Mouse (Mus musculus) stomach, embryonic 15.5 days (tissue): ENCODE measurements at regions not wholly inside any gene's neighbourhood (a gene's known extent, or its start where the extent isn't known, plus 50 kb on each side); places are given as distances from the start of the nearest gene placed in this dataset.

Experiments used
- ATAC-seq: fragments of 200-750 bp; cut with Nextera tagmentation; 2 replicates; pipeline ENCODE4 v1.8.0; 2017; ENCODE audit warnings: low read depth, moderate number of reproducible peaks, moderate TSS enrichment; ENCODE audit not compliant: insufficient read depth, low FRiP score
- H3K27ac ChIP-seq: fragments of 300-500 bp; sonication (generic); 2 replicates; pipeline ENCODE4 v1.5.1; 2015; ENCODE audit warnings: mild to moderate bottlenecking, inconsistent platforms
- H3K27me3 ChIP-seq: fragments of 300-500 bp; sonication (generic); replicated peaks from 2 replicates; pipeline ENCODE4 v1.6.1; 2015; ENCODE audit warnings: inconsistent platforms
- H3K36me3 ChIP-seq: fragments of 300-500 bp; sonication (generic); 2 replicates; pipeline ENCODE4 v1.6.1; 2015; ENCODE audit warnings: inconsistent platforms
- H3K4me1 ChIP-seq: fragments of 300-500 bp; sonication (generic); 2 replicates; pipeline ENCODE4 v1.6.1; 2015; ENCODE audit warnings: inconsistent platforms
- H3K4me2 ChIP-seq: fragments of 300-500 bp; sonication (generic); 2 replicates; pipeline ENCODE4 v1.6.1; 2015; ENCODE audit warnings: mild to moderate bottlenecking, inconsistent platforms
- H3K4me3 ChIP-seq: fragments of 300-500 bp; sonication (generic); replicated peaks from 2 replicates; pipeline ENCODE4 v1.5.1; 2015; ENCODE audit warnings: inconsistent platforms
- H3K9ac ChIP-seq: fragments of 300-500 bp; sonication (generic); 2 replicates; pipeline ENCODE4 v1.6.1; 2015; ENCODE audit warnings: inconsistent platforms
- H3K9me3 ChIP-seq: fragments of 300-500 bp; sonication (generic); 2 replicates; pipeline ENCODE4 v1.6.1; 2016; ENCODE audit warnings: inconsistent platforms
- WGBS: fragments of 180-500 bp; shearing (Covaris S2); methylation state at CpG from one replicate; pipeline ENCODE4 v1.1.7; 2015; 5-methylcytosine and 5-hydroxymethylcytosine counted together

- Histone ChIP-seq H3K9ac (no peak overlapping the region), H3K4me3 (no peak overlapping the region), H3K4me1 (no peaks in the 10 kb centered on the region), H3K36me3 (no peaks in the 10 kb centered on the region), H3K4me2 (no peak overlapping the region), H3K9me3 (no peaks in the 10 kb centered on the region), H3K27ac (no peak overlapping the region), H3K27me3 (no peaks in the 10 kb centered on the region)
- ATAC-seq: no peak
- WGBS: 80% methylated on average over 2 of the region's 2 CpGs
Observed at GRCm38 (mm10) chr8:113250264-113250663, 385.1 kb upstream of the Mon1b start.

- Histone ChIP-seq H3K4me3 (no peak overlapping the region), H3K4me2 (no peak overlapping the region), H3K27me3 (no peaks in the 10 kb centered on the region), H3K27ac (no peak overlapping the region), H3K9ac (no peak overlapping the region), H3K4me1 (no peaks in the 10 kb centered on the region), H3K9me3 (no peaks in the 10 kb centered on the region), H3K36me3 (no peaks in the 10 kb centered on the region)
- WGBS: 39% methylated on average over 5 of the region's 5 CpGs
- ATAC-seq: no peak
Observed at GRCm38 (mm10) chr8:113254076-113254475, 381.3 kb upstream of the Mon1b start.

- 88% methylated on average over 1 of the region's 1 CpGs for WGBS
- Histone ChIP-seq H3K9me3 (no peaks in the 10 kb centered on the region), H3K27me3 (no peaks in the 10 kb centered on the region), H3K4me1 (no peaks in the 10 kb centered on the region), H3K27ac (no peak overlapping the region), H3K9ac (no peak overlapping the region), H3K4me3 (no peak overlapping the region), H3K36me3 (no peaks in the 10 kb centered on the region), H3K4me2 (no peak overlapping the region)
- ATAC-seq: no peak
Observed at GRCm38 (mm10) chr8:113259477-113259876, 375.9 kb upstream of the Mon1b start.

- 87% methylated on average over 3 of the region's 3 CpGs for WGBS
- no peak for ATAC-seq
- H3K4me2 ChIP-seq: no peak overlapping the region
Observed at GRCm38 (mm10) chr8:113263296-113263695, 372.1 kb upstream of the Mon1b start.

GRCm38 (mm10) chr8:113271262-113271661, 364.1 kb upstream of the Mon1b start:
- H3K9ac ChIP-seq: no peak overlapping the region
- no peak overlapping the region for H3K4me3 ChIP-seq
- H3K36me3 ChIP-seq: no peaks in the 10 kb centered on the region
- no peaks in the 10 kb centered on the region for H3K9me3 ChIP-seq
- no peak for ATAC-seq
- 85% methylated on average over 4 of the region's 4 CpGs for WGBS
- H3K4me1 ChIP-seq: no peaks in the 10 kb centered on the region
- no peak overlapping the region for H3K4me2 ChIP-seq
- no peaks in the 10 kb centered on the region for H3K27me3 ChIP-seq
- no peak overlapping the region for H3K27ac ChIP-seq

More at GRCm38 (mm10) chr8:113263296-113263695, 372.1 kb upstream of the Mon1b start:
- H3K4me3 ChIP-seq: no peak overlapping the region
- no peaks in the 10 kb centered on the region for H3K9me3 ChIP-seq
- no peak overlapping the region for H3K9ac ChIP-seq
- H3K36me3 ChIP-seq: no peaks in the 10 kb centered on the region
- no peak overlapping the region for H3K27ac ChIP-seq
- H3K4me1 ChIP-seq: no peaks in the 10 kb centered on the region
- H3K27me3 ChIP-seq: no peaks in the 10 kb centered on the region

- no peaks in the 10 kb centered on the region for H3K36me3 ChIP-seq
- no peak overlapping the region for H3K27ac ChIP-seq
- no peaks in the 10 kb centered on the region for H3K9me3 ChIP-seq
- no peak overlapping the region for H3K4me2 ChIP-seq
- 63% methylated on average over 4 of the region's 4 CpGs for WGBS
- no peak overlapping the region for H3K4me3 ChIP-seq
- no peaks in the 10 kb centered on the region for H3K4me1 ChIP-seq
- no peak overlapping the region for H3K9ac ChIP-seq
- no peak for ATAC-seq
- H3K27me3 ChIP-seq: no peaks in the 10 kb centered on the region
Observed at GRCm38 (mm10) chr8:113300273-113300843, 335.0 kb upstream of the Mon1b start.

GRCm38 (mm10) chr8:113303426-113303825, 332.0 kb upstream of the Mon1b start:
- Histone ChIP-seq H3K27ac (no peak overlapping the region), H3K27me3 (no peaks in the 10 kb centered on the region), H3K9ac (no peak overlapping the region), H3K4me2 (no peak overlapping the region), H3K4me3 (no peak overlapping the region), H3K9me3 (no peaks in the 10 kb centered on the region), H3K36me3 (no peaks in the 10 kb centered on the region), H3K4me1 (no peaks in the 10 kb centered on the region)
- no peak for ATAC-seq
- WGBS: 84% methylated on average over 8 of the region's 8 CpGs

- Histone ChIP-seq H3K9ac (no peak overlapping the region), H3K27me3 (no peaks in the 10 kb centered on the region), H3K27ac (no peak overlapping the region), H3K4me2 (no peak overlapping the region), H3K4me3 (no peak overlapping the region), H3K9me3 (no peaks in the 10 kb centered on the region), H3K4me1 (no peaks in the 10 kb centered on the region), H3K36me3 (no peaks in the 10 kb centered on the region)
- WGBS: 30% methylated on average over 3 of the region's 3 CpGs
- no peak for ATAC-seq
Observed at GRCm38 (mm10) chr8:113317169-113317568, 318.2 kb upstream of the Mon1b start.

- Histone ChIP-seq H3K4me1 (no peaks in the 10 kb centered on the region), H3K9me3 (no peaks in the 10 kb centered on the region), H3K27me3 (no peaks in the 10 kb centered on the region), H3K4me3 (no peak overlapping the region), H3K36me3 (no peaks in the 10 kb centered on the region), H3K27ac (no peak overlapping the region), H3K9ac (no peak overlapping the region), H3K4me2 (no peak overlapping the region)
- ATAC-seq: no peak
- WGBS: 56% methylated on average over 6 of the region's 6 CpGs
Observed at GRCm38 (mm10) chr8:113331576-113331975, 303.8 kb upstream of the Mon1b start.

GRCm38 (mm10) chr8:113341306-113341705, 294.1 kb upstream of the Mon1b start:
- Histone ChIP-seq H3K27ac (no peak overlapping the region), H3K4me2 (no peak overlapping the region), H3K36me3 (no peaks in the 10 kb centered on the region), H3K9ac (no peak overlapping the region), H3K27me3 (no peaks in the 10 kb centered on the region), H3K4me1 (no peaks in the 10 kb centered on the region), H3K4me3 (no peak overlapping the region), H3K9me3 (no peaks in the 10 kb centered on the region)
- no peak for ATAC-seq
- whole genome bisulfite sequencing: 61% methylated on average over 10 of the region's 10 CpGs

- no peak overlapping the region for H3K9ac ChIP-seq
- H3K4me1 ChIP-seq: no peaks in the 10 kb centered on the region
- 57% methylated on average over 7 of the region's 7 CpGs for WGBS
- no peaks in the 10 kb centered on the region for H3K9me3 ChIP-seq
- no peak for ATAC-seq
- no peak overlapping the region for H3K4me3 ChIP-seq
- no peaks in the 10 kb centered on the region for H3K27me3 ChIP-seq
- H3K27ac ChIP-seq: no peak overlapping the region
- H3K36me3 ChIP-seq: no peaks in the 10 kb centered on the region
- H3K4me2 ChIP-seq: no peak overlapping the region
Observed at GRCm38 (mm10) chr8:113361900-113362299, 273.5 kb upstream of the Mon1b start.

GRCm38 (mm10) chr8:113364181-113364580, 271.2 kb upstream of the Mon1b start:
- H3K36me3 ChIP-seq: no peaks in the 10 kb centered on the region
- ATAC-seq: no peak
- no peaks in the 10 kb centered on the region for H3K4me1 ChIP-seq
- no peaks in the 10 kb centered on the region for H3K9me3 ChIP-seq
- no peak overlapping the region for H3K9ac ChIP-seq
- no peak overlapping the region for H3K27ac ChIP-seq
- 94% methylated on average over 13 of the region's 13 CpGs for WGBS
- H3K27me3 ChIP-seq: no peaks in the 10 kb centered on the region
- H3K4me2 ChIP-seq: no peak overlapping the region
- H3K4me3 ChIP-seq: no peak overlapping the region

- no peak overlapping the region for H3K4me3 ChIP-seq
- 17% methylated on average over 3 of the region's 3 CpGs for WGBS
- H3K9ac ChIP-seq: no peak overlapping the region
- H3K9me3 ChIP-seq: no peaks in the 10 kb centered on the region
- no peaks in the 10 kb centered on the region for H3K27me3 ChIP-seq
- H3K4me2 ChIP-seq: no peak overlapping the region
- no peaks in the 10 kb centered on the region for H3K36me3 ChIP-seq
- no peaks in the 10 kb centered on the region for H3K4me1 ChIP-seq
- no peak for ATAC-seq
- peak overlapping the region; percentile 40; the same call in 1 of the 2 replicates for H3K27ac ChIP-seq
Observed at GRCm38 (mm10) chr8:113383517-113383916, 251.9 kb upstream of the Mon1b start.
